Mouse (Mus musculus): ENCODE data around the gene Cabp4. TPM values are rescaled to one million over a fixed set of nuclear protein-coding genes. Genes with fewer than 3 reads are reported as not detected.

The Cabp4 gene
- polyA plus RNA-seq, 1 experiment from 2014 or later, result 0.19 TPM

DNA sequence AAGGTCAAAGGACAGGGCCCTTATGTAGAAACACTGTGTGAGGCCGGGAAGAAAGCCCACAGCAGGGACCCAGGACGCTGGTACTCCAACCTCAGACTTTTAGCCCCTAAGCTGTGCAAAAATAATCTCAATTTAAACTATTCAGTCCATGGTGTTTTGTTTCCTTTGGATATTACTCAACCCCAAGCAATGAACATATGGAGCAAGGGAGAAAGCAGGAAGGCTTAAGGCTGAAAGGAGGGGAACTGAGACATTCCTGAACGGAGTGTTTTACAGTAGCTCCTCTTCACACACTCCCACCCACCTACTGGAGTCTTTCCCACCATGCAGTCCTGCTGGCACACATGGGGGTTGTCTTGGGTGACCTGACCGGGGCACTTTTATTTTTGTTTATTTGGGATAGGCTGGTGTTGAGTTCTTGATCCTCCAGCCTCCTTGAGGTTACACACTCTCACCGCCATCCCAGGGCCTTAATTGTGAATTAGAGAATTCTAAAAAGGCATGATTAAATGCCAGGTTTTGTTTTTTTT lies 49.0 kb downstream of the Cabp4 start:
- WGBS, result 70% methylated on average over 5 of the region's 5 CpGs
- ATAC-seq (ENCODE audit: insufficient read depth, low FRiP score, low read depth), result no peak
- Histone ChIP-seq H3K4me1 (peaks cover 22% of the 10 kb centered on the region), H3K27me3 (replicated peaks) (no peaks in the 10 kb centered on the region), H3K9ac (no peak overlapping the region), H3K4me2 (no peak overlapping the region), H3K4me3 (replicated peaks) (no peak overlapping the region), H3K9me3 (no peaks in the 10 kb centered on the region), H3K36me3 (no peaks in the 10 kb centered on the region; the same call in 1 of the 2 replicates), H3K27ac (no peak overlapping the region)

DNA sequence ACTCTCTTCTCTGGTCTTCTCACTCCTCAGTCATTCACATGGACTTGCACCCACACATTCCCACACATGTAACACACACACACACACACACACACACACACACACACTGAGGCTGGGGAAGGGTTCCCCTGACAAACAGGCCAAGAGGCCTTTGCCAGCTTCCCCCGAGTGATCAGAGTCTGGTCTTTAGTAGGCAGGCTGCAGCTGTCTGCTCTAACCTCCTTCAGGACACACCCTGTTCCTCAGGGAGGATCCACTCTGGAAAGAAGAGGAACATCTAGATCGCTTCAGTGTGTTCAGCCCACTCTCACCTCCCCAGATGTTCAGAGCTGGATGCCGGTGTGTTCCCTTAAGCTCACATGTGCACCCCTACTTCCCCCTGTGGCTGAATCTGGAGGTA lies 49.5 kb downstream of the Cabp4 start:
- Histone ChIP-seq H3K9me3 (no peaks in the 10 kb centered on the region), H3K4me3 (replicated peaks) (no peak overlapping the region), H3K27me3 (replicated peaks) (no peaks in the 10 kb centered on the region), H3K27ac (no peak overlapping the region), H3K9ac (no peak overlapping the region), H3K36me3 (no peaks in the 10 kb centered on the region; the same call in 1 of the 2 replicates), H3K4me1 (peaks cover 17% of the 10 kb centered on the region), H3K4me2 (no peak overlapping the region)
- 66% methylated on average over 3 of the region's 3 CpGs for WGBS
- no peak for ATAC-seq (ENCODE audit: insufficient read depth, low FRiP score, low read depth)

- ATAC-seq (ENCODE audit: insufficient read depth, low FRiP score, low read depth), result no peak
- WGBS, result 64% methylated on average over 7 of the region's 7 CpGs
- H3K4me2 ChIP-seq, result no peak overlapping the region
- no peaks in the 10 kb centered on the region for H3K9me3 ChIP-seq
- H3K27me3 ChIP-seq (replicated peaks), result no peaks in the 10 kb centered on the region
- H3K4me3 ChIP-seq (replicated peaks), result no peak overlapping the region
- H3K9ac ChIP-seq, result no peak overlapping the region
- no peak overlapping the region for H3K27ac ChIP-seq
- H3K36me3 ChIP-seq, result no peaks in the 10 kb centered on the region; the same call in 1 of the 2 replicates
- peaks cover 11% of the 10 kb centered on the region; the same call in 1 of the 2 replicates for H3K4me1 ChIP-seq
Measured at GRCm38 (mm10) chr19:4093772-4094171, 50.1 kb downstream of the Cabp4 start.

DNA sequence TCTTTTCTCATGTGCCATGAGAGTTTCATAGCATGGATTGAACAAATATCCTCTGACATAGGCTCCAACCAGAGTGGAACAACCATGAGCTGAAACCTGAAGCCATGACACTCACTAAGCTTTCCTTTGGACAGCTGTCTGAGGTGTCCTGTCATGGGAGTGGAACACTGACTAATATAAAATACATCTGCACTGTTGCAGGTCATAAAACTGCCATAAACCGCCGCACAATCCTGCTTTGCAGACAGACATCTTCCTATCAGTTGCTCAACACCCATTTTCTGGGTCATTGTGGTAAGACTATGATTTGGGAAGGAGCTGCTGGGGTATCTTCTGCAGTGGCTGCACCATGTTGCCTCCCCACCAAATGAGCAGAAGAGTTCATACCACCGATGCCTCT lies 51.1 kb downstream of the Cabp4 start:
- Histone ChIP-seq H3K9ac (no peak overlapping the region), H3K27me3 (replicated peaks) (no peaks in the 10 kb centered on the region), H3K4me2 (no peak overlapping the region), H3K36me3 (no peaks in the 10 kb centered on the region), H3K27ac (no peak overlapping the region), H3K4me1 (0 out of 2 replicates have a peak, but pooled peaks cover 2% of the 10 kb centered on the region), H3K4me3 (replicated peaks) (no peak overlapping the region), H3K9me3 (no peaks in the 10 kb centered on the region)
- no peak for ATAC-seq (ENCODE audit: insufficient read depth, low FRiP score, low read depth)
- 87% methylated on average over 3 of the region's 3 CpGs for WGBS

- H3K27me3 ChIP-seq (replicated peaks), result no peaks in the 10 kb centered on the region
- no peak overlapping the region for H3K27ac ChIP-seq
- no peak overlapping the region for H3K9ac ChIP-seq
- ATAC-seq (ENCODE audit: insufficient read depth, low FRiP score, low read depth), result no peak
- WGBS, result 53% methylated on average over 2 of the region's 2 CpGs
- H3K4me2 ChIP-seq, result no peak overlapping the region
- no peak overlapping the region for H3K4me3 ChIP-seq (replicated peaks)
- no peaks in the 10 kb centered on the region for H3K9me3 ChIP-seq
- H3K36me3 ChIP-seq, result no peaks in the 10 kb centered on the region
- H3K4me1 ChIP-seq, result no peaks in the 10 kb centered on the region
Measured at GRCm38 (mm10) chr19:4091383-4091782, 52.5 kb downstream of the Cabp4 start.

DNA sequence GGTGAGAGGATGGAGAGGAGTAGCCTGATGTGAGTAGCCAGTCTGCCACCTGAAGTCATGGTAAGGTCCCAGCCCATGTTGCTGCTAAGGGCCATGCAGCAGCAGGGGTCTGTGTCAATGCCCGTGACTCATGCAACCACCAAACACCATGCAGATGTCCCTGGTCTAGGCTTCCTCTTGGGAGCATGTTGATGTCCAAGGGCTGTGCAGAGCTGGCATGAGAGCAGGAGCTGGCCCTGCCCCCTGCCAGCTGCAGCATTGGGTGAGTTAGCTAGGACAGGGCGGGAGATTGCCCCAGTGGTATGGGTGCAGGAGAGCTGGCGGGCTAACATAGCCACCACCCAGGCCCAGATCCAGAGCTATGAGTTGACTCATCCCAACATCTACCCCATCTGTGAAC lies 53.4 kb downstream of the Cabp4 start:
- no peak for ATAC-seq (ENCODE audit: insufficient read depth, low FRiP score, low read depth)
- no peak overlapping the region for H3K4me3 ChIP-seq (replicated peaks)
- H3K4me1 ChIP-seq, result no peaks in the 10 kb centered on the region
- WGBS, result 83% methylated on average over 3 of the region's 3 CpGs
- no peaks in the 10 kb centered on the region for H3K9me3 ChIP-seq
- H3K9ac ChIP-seq, result no peak overlapping the region
- H3K36me3 ChIP-seq, result no peaks in the 10 kb centered on the region
- no peak overlapping the region for H3K4me2 ChIP-seq
- no peaks in the 10 kb centered on the region for H3K27me3 ChIP-seq (replicated peaks)
- H3K27ac ChIP-seq, result no peak overlapping the region

DNA sequence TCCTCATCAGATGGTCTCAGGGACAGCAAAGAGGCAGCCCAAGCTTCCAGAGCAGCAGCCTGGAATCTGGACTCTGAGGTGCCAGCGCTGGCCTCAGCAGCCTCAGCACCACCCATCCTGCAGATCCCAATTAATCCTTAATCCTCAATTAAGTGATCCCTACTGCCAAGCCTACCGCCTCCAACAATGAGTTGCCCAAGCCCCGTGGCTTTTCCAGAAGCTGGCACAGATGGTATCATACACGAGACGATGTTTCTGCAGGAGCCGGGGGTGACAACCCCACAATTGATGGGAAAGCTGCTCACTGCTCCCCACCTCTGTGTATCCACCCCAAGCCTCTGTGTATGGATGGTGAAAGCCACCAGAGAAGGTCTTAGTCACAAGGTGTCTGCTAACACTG lies 54.7 kb downstream of the Cabp4 start:
- Histone ChIP-seq H3K27me3 (replicated peaks) (no peaks in the 10 kb centered on the region), H3K27ac (no peak overlapping the region), H3K4me1 (no peaks in the 10 kb centered on the region), H3K36me3 (no peaks in the 10 kb centered on the region), H3K4me3 (replicated peaks) (no peak overlapping the region), H3K4me2 (no peak overlapping the region), H3K9ac (no peak overlapping the region), H3K9me3 (no peaks in the 10 kb centered on the region)
- WGBS, result 76% methylated on average over 6 of the region's 6 CpGs
- ATAC-seq (ENCODE audit: insufficient read depth, low FRiP score, low read depth), result no peak

GRCm38 (mm10) chr19:4088146-4088545 lies 55.7 kb downstream of the Cabp4 start:
- Histone ChIP-seq H3K9me3 (no peaks in the 10 kb centered on the region), H3K4me3 (replicated peaks) (no peak overlapping the region), H3K9ac (no peak overlapping the region), H3K4me2 (no peak overlapping the region), H3K4me1 (no peaks in the 10 kb centered on the region), H3K27me3 (replicated peaks) (no peaks in the 10 kb centered on the region), H3K27ac (no peak overlapping the region), H3K36me3 (no peaks in the 10 kb centered on the region)
- ATAC-seq (ENCODE audit: insufficient read depth, low FRiP score, low read depth), result no peak
- WGBS, result 31% methylated on average over 5 of the region's 5 CpGs

DNA sequence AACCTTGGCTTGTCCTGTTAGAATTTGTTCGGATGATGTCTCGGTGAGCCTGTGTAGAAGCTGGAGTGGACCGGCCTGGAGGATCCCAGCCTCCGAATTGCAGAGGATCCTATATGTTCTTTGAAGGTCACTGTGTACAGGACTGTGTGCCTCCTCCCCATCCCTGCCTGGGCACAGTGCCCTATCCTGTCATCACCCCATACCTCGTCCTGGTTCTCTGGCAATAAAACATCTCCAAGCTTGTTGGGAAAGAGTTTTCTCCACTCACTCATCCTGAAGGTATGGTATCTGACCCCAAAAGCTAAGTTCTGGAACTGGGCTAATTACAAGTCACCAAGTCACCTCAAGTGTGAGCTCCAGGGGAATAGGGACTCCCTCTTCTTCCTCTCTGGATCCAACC lies 56.7 kb downstream of the Cabp4 start:
- no peak for ATAC-seq (ENCODE audit: insufficient read depth, low FRiP score, low read depth)
- H3K9me3 ChIP-seq, result no peaks in the 10 kb centered on the region
- no peaks in the 10 kb centered on the region for H3K36me3 ChIP-seq
- no peaks in the 10 kb centered on the region for H3K4me1 ChIP-seq
- H3K4me2 ChIP-seq, result no peak overlapping the region
- H3K4me3 ChIP-seq (replicated peaks), result no peak overlapping the region
- WGBS, result 86% methylated on average over 5 of the region's 5 CpGs
- H3K9ac ChIP-seq, result no peak overlapping the region
- H3K27ac ChIP-seq, result no peak overlapping the region
- no peaks in the 10 kb centered on the region for H3K27me3 ChIP-seq (replicated peaks)

DNA sequence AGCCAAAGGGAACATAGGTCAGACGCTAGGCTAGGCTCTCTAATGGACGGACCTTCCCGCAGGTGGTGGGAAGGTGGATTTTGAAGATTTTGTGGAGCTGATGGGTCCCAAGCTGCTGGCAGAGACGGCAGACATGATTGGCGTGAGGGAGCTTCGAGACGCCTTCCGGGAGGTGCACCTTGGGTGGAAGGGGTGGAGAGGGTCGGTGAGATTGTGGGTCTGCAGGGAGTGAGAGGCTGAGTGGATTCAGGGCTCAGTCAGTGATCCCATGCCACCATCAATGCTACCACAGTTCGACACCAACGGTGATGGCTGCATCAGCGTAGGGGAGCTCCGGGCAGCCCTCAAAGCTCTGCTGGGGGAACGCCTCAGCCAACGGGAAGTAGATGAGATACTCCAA lies 57.7 kb downstream of the Cabp4 start:
- 91% methylated on average over 15 of the region's 15 CpGs for WGBS
- Histone ChIP-seq H3K36me3 (no peaks in the 10 kb centered on the region), H3K4me3 (replicated peaks) (no peak overlapping the region), H3K9me3 (no peaks in the 10 kb centered on the region), H3K27ac (no peak overlapping the region), H3K9ac (no peak overlapping the region), H3K4me1 (no peaks in the 10 kb centered on the region), H3K4me2 (no peak overlapping the region), H3K27me3 (replicated peaks) (no peaks in the 10 kb centered on the region)
- no peak for ATAC-seq (ENCODE audit: insufficient read depth, low FRiP score, low read depth)

Other genes starting within 250 kb of the Cabp4 start
- 34.7 and 42.6 TPM in 2 replicates for gene Tcirg1, start 236.9 kb downstream of the Cabp4 start, polyA plus RNA-seq (2015; fragmentation: Nextera tagmentation; extraction: Ambion mirVana)
- 312 and 320 TPM in 2 replicates for gene Ndufs8, start 231.3 kb downstream of the Cabp4 start, polyA plus RNA-seq (2015; fragmentation: Nextera tagmentation; extraction: Ambion mirVana)
- 3.6 and 4.2 TPM in 2 replicates for gene Aldh3b1, start 214.2 kb downstream of the Cabp4 start, polyA plus RNA-seq (2015; fragmentation: Nextera tagmentation; extraction: Ambion mirVana)
- gene Unc93b1, start 208.8 kb downstream of the Cabp4 start, polyA plus RNA-seq (2015; fragmentation: Nextera tagmentation; extraction: Ambion mirVana), result 21.4 and 22.2 TPM in 2 replicates
- 0.06 and 0.12 TPM in 2 replicates for gene Aldh3b3, start 185.4 kb downstream of the Cabp4 start, polyA plus RNA-seq (2015; fragmentation: Nextera tagmentation; extraction: Ambion mirVana)
- gene Aldh3b2, start 171.7 kb downstream of the Cabp4 start, polyA plus RNA-seq (2015; fragmentation: Nextera tagmentation; extraction: Ambion mirVana), result 14.6 and 22.8 TPM in 2 replicates
- 9.2 and 9.8 TPM in 2 replicates for gene Acy3, start 157.5 kb downstream of the Cabp4 start, polyA plus RNA-seq (2015; fragmentation: Nextera tagmentation; extraction: Ambion mirVana)
- 0.21 and 0.31 TPM in 2 replicates for gene Tbx10, start 151.3 kb downstream of the Cabp4 start, polyA plus RNA-seq (2015; fragmentation: Nextera tagmentation; extraction: Ambion mirVana)
- gene Nudt8, start 143.5 kb downstream of the Cabp4 start, polyA plus RNA-seq (2015; fragmentation: Nextera tagmentation; extraction: Ambion mirVana), result 32.2 and 33.6 TPM in 2 replicates
- gene Gm49405, start 143.4 kb downstream of the Cabp4 start, polyA plus RNA-seq (2015; fragmentation: Nextera tagmentation; extraction: Ambion mirVana), result 3.5 and 3.8 TPM in 2 replicates
- 4.0 and 4.5 TPM in 2 replicates for gene Doc2g, start 140.7 kb downstream of the Cabp4 start, polyA plus RNA-seq (2015; fragmentation: Nextera tagmentation; extraction: Ambion mirVana)
- gene Ndufv1, start 131.2 kb downstream of the Cabp4 start, polyA plus RNA-seq (2015; fragmentation: Nextera tagmentation; extraction: Ambion mirVana), result 198 and 218 TPM in 2 replicates
- 711 and 842 TPM in 2 replicates for gene Gstp1, start 106.0 kb downstream of the Cabp4 start, polyA plus RNA-seq (2015; fragmentation: Nextera tagmentation; extraction: Ambion mirVana)
- gene Gstp2, start 98.0 kb downstream of the Cabp4 start, polyA plus RNA-seq (2015; fragmentation: Nextera tagmentation; extraction: Ambion mirVana), result 13.2 and 19.1 TPM in 2 replicates
- 3.3 and 7.1 TPM in 2 replicates for gene Gstp3, start 84.5 kb downstream of the Cabp4 start, polyA plus RNA-seq (2015; fragmentation: Nextera tagmentation; extraction: Ambion mirVana)
- gene Cabp2, start 62.5 kb downstream of the Cabp4 start, polyA plus RNA-seq (2015; fragmentation: Nextera tagmentation; extraction: Ambion mirVana), result 3.1 and 3.6 TPM in 2 replicates
- gene Cdk2ap2, start 46.9 kb downstream of the Cabp4 start, polyA plus RNA-seq (2015; fragmentation: Nextera tagmentation; extraction: Ambion mirVana), result 121 and 130 TPM in 2 replicates
- gene Pitpnm1, start 44.0 kb downstream of the Cabp4 start, polyA plus RNA-seq (2015; fragmentation: Nextera tagmentation; extraction: Ambion mirVana), result 12.9 and 16.2 TPM in 2 replicates
- gene Aip, start 18.2 kb downstream of the Cabp4 start, polyA plus RNA-seq (2015; fragmentation: Nextera tagmentation; extraction: Ambion mirVana), result 79.0 and 91.0 TPM in 2 replicates
- gene Gpr152, start 4.2 kb downstream of the Cabp4 start, polyA plus RNA-seq (2015; fragmentation: Nextera tagmentation; extraction: Ambion mirVana), result not detected in 2 replicates
- 164 and 180 TPM in 2 replicates for gene Coro1b, start 4.6 kb upstream of the Cabp4 start, polyA plus RNA-seq (2015; fragmentation: Nextera tagmentation; extraction: Ambion mirVana)
- 6.4 and 7.5 TPM in 2 replicates for gene Ptprcap, start 9.6 kb upstream of the Cabp4 start, polyA plus RNA-seq (2015; fragmentation: Nextera tagmentation; extraction: Ambion mirVana)
- 44.7 and 49.5 TPM in 2 replicates for gene Rps6kb2, start 19.3 kb upstream of the Cabp4 start, polyA plus RNA-seq (2015; fragmentation: Nextera tagmentation; extraction: Ambion mirVana)
- gene Carns1, start 31.4 kb upstream of the Cabp4 start, polyA plus RNA-seq (2015; fragmentation: Nextera tagmentation; extraction: Ambion mirVana), result 1.5 and 2.0 TPM in 2 replicates
- 3.0 and 4.0 TPM in 2 replicates for gene Tbc1d10c, start 47.3 kb upstream of the Cabp4 start, polyA plus RNA-seq (2015; fragmentation: Nextera tagmentation; extraction: Ambion mirVana)
- gene Ppp1ca, start 48.0 kb upstream of the Cabp4 start, polyA plus RNA-seq (2015; fragmentation: Nextera tagmentation; extraction: Ambion mirVana), result 745 and 766 TPM in 2 replicates
- 25.4 and 27.4 TPM in 2 replicates for gene Rad9a, start 57.6 kb upstream of the Cabp4 start, polyA plus RNA-seq (2015; fragmentation: Nextera tagmentation; extraction: Ambion mirVana)
- gene Clcf1, start 70.2 kb upstream of the Cabp4 start, polyA plus RNA-seq (2015; fragmentation: Nextera tagmentation; extraction: Ambion mirVana), result 5.4 and 6.2 TPM in 2 replicates
- not detected in 2 replicates for gene AC109138.7, start 70.3 kb upstream of the Cabp4 start, polyA plus RNA-seq (2015; fragmentation: Nextera tagmentation; extraction: Ambion mirVana)
- 26.7 and 36.4 TPM in 2 replicates for gene Pold4, start 87.9 kb upstream of the Cabp4 start, polyA plus RNA-seq (2015; fragmentation: Nextera tagmentation; extraction: Ambion mirVana)
- 27.6 and 32.6 TPM in 2 replicates for gene Ssh3, start 125.1 kb upstream of the Cabp4 start, polyA plus RNA-seq (2015; fragmentation: Nextera tagmentation; extraction: Ambion mirVana)
- 9.5 TPM in 2 replicates for gene Ankrd13d, start 139.1 kb upstream of the Cabp4 start, polyA plus RNA-seq (2015; fragmentation: Nextera tagmentation; extraction: Ambion mirVana)
- 18.5 and 18.7 TPM in 2 replicates for gene Grk2, start 162.2 kb upstream of the Cabp4 start, polyA plus RNA-seq (2015; fragmentation: Nextera tagmentation; extraction: Ambion mirVana)